Mouse (Mus musculus) gastrocnemius, adult 18-20 months (tissue): Measurements from ENCODE around the gene Ces1e. TPM values are rescaled to one million over a fixed set of nuclear protein-coding genes. Genes with fewer than 3 reads are reported as not detected.

Source experiments
- DNase-seq: peaks from one replicate; pipeline ENCODE4 v3.0.0; 2021; ENCODE audit warnings: low spot score
- total RNA-seq, 2 experiments: library from RNA; stranded (reverse); gene quantifications; 2 replicates each; pipeline ENCODE4 v1.2.3; 2021

The Ces1e gene
- total RNA-seq, 2 experiments from 2014 or later: 0.80 to 0.83 TPM

DNA sequence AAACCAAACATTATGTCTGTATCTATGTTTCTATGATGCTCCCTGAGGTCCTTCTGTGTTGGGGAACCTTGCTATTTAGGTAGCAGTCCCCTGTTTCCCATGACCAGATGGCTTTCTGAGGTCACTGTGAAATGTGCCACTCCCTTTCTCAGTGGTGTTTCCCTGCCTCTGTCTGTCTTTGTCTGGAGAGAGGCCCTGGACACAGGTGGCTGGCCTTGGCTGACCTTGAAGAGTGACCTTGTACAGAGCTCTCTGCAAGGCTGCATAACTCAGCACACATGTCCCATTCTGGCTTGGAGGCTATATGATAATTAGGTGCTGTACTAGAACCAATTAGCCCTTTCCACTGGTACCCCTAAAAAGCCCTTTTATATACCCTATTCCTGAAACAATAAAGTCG lies 52.8 kb downstream of the Ces1e start:
- DNase-seq: no peak

DNA sequence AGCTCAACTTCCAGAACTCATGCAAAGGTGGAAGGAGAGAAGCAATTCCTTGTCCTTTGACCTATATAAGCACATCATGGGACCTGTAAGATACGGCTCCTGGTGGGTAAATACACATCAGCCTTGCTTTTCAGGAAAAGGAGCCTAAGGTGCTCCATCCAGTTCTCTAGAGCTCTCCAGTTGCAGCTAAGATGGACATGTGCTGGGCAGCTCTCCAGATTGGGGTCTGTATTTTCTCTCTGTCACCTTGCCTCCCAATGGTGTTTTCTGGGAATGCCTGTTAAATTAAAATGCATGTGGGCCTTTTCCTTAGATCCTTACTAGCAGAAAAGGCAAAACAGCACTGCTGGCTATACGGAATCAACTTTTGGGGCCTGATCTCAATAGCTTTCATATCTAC lies 54.9 kb downstream of the Ces1e start:
- DNase-seq: no peak

DNA sequence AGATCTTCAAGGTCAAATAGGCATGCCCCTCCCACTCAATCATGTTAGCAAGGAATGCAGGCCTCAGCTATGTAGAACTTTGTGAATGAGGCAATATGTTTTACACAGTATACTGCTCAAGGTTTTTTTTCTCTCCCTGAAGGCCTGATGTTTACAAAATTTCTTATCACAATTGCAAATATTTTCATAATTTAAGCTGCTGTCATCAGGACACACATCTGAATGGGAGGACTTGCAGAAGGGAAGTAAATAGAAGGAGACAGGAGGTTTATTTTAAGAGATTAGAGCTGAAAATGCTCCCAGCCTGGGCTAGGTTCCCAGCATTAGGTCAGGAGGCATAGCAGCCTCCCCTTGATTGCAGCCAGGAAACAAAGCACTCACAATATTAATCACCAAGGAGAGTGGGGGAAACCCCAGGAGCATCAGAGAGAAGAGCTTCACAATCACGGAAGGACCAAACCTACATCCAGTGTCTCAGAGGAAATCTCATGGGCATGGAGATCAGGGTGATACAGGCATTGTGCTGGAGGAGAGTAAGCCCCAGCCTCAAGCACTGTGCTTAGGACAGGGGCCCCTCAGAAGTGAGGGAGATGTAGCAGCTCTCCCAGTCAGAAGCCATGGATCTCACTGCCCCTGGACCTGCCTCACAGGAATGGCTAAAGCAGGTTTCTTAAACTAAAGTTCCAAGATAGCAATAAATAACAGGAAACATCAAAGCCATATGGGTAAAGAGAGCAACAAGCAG lies 57.4 kb downstream of the Ces1e start:
- DNase-seq: peak; percentile 52

DNA sequence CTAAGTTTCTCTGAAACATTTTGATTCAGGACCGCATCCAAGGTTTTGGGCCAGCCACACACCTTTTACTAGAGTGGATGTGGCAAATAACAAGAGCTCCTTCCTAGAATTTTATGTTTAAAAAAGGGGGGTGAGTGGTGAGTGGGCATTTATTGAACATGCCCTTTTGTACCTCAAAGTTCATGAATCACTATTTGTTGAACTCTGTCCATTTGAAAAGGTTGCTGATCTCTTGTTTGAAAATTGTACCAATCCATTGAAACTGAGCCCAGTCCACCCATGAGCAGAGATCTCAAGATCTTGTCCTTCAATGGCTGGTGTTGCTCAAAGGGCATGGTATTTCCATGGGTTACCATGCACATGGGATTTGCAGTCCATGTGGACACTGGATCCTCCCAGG lies 66.1 kb downstream of the Ces1e start:
- DNase-seq: no peak

DNA sequence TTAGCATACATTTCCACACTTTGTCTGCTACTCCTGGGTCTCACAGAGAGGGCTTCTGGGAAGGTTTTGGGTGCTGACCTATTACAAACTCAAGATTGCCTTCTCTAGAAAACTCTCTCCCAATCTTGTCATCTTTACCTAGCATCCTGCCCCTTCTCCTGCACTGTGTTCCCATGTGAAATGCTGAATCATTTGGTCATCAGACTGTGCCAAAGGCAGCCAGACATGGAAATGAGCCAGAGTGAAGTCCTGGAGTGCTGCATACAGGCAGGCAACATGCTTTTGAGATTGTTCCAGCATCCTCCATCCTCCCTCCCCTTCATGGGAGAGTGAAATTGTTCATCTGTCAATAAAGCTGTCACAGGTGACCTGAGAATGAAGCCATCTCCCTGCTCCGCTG lies 78.0 kb downstream of the Ces1e start:
- DNase-seq: no peak

Other genes with a start within 250 kb of the Ces1e start
- gene Ces1a, start 181.4 kb downstream of the Ces1e start, total RNA-seq: not detected
- under 1 TPM in 1 of 2 experiments, not detected in 1; 0.12 TPM for gene Ces1b, start 149.6 kb downstream of the Ces1e start, total RNA-seq
- gene Ces1c, start 98.3 kb downstream of the Ces1e start, total RNA-seq: under 1 TPM in 1 of 2 experiments, not detected in 1; 0.76 TPM
- 100 to 1,000 TPM in 1 of 2 experiments, 10 to 100 TPM in 1; 79.6 to 130 TPM for gene Ces1d, start 31.8 kb downstream of the Ces1e start, total RNA-seq
- gene Ces1f, start 50.1 kb upstream of the Ces1e start, total RNA-seq: under 1 TPM; 0.39 to 0.57 TPM
- gene Ces1g, start 107.7 kb upstream of the Ces1e start, total RNA-seq: not detected
- not detected for gene Ces1h, start 150.1 kb upstream of the Ces1e start, total RNA-seq